Mouse (Mus musculus): Measurements from ENCODE around the gene Tmem159. TPM values are rescaled to one million over a fixed set of nuclear protein-coding genes. Genes with fewer than 3 reads are reported as not detected.

Gene Tmem159
- polyA plus RNA-seq, 1 experiment from 2014 or later = 33.9 TPM

DNA sequence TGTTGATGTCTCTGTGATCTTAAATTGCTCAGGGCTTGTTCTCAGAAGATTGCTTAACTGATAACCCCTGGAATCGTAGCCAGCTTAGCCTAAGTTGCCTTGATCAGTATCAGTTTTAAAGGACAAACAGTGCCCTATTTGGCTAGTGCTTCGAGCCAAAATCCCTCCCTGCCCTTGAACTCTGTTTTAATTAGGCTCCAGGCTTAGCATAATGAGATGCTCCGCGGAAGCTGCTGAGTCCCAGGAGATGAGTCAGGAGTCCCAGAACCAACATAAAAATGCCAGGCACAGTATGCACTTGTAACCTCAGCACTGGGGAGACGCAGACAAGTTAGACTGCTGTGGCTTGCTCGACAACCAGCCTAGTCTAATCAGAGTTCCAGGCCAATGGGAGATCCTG, 15.4 kb downstream of the Tmem159 start:
- Histone ChIP-seq H3K36me3 (ENCODE audit: control insufficient read depth, insufficient read depth, low read length) (peaks cover 7% of the 10 kb centered on the region), H3K27ac (ENCODE audit: low read length) (no peak overlapping the region), H3K9me3 (ENCODE audit: control insufficient read depth, low read depth, low read length) (no peaks in the 10 kb centered on the region), H3K4me3 (ENCODE audit: low read depth, low read length) (no peak overlapping the region), H3K4me1 (ENCODE audit: control insufficient read depth, insufficient read depth, low read length) (no peaks in the 10 kb centered on the region), H3K27me3 (ENCODE audit: control insufficient read depth, insufficient read depth, low read length) (no peaks in the 10 kb centered on the region), H3K9ac (replicated peaks; ENCODE audit: low read depth, low read length) (no peak overlapping the region), H3K4me2 (replicated peaks; ENCODE audit: low read depth, low read length) (no peak overlapping the region)
- 56% methylated on average over 6 of the region's 6 CpGs for WGBS
- no peak for ATAC-seq (ENCODE audit: insufficient number of reproducible peaks, insufficient read depth, low FRiP score, low read depth)

DNA sequence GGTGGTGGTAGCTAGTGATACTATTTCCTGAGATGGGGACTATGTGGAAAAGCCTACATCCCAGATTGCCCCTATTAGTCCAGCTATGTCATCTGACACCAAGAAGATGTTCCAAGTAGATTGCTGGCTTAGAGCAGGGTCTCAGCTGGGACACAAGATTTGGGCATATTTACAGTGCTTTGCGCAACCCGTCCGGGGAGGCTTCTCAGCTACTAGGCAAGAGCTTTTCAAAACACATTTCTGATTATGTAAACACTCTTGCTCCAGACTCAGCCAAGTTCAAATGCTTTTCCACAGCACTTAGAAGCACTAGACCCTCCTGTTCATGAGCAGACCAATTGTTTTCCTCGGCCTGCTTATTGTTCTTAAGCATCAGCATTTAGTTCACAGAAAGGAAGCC, 21.6 kb downstream of the Tmem159 start:
- H3K9me3 ChIP-seq (ENCODE audit: control insufficient read depth, low read depth, low read length) = no peaks in the 10 kb centered on the region
- WGBS = 69% methylated on average over 4 of the region's 4 CpGs
- H3K27me3 ChIP-seq (ENCODE audit: control insufficient read depth, insufficient read depth, low read length) = no peaks in the 10 kb centered on the region
- H3K27ac ChIP-seq (ENCODE audit: low read length) = no peak overlapping the region
- H3K36me3 ChIP-seq (ENCODE audit: control insufficient read depth, insufficient read depth, low read length) = peaks cover 7% of the 10 kb centered on the region
- no peak for ATAC-seq (ENCODE audit: insufficient number of reproducible peaks, insufficient read depth, low FRiP score, low read depth)
- no peak overlapping the region for H3K4me3 ChIP-seq (ENCODE audit: low read depth, low read length)
- H3K9ac ChIP-seq (replicated peaks; ENCODE audit: low read depth, low read length) = no peak overlapping the region
- H3K4me1 ChIP-seq (ENCODE audit: control insufficient read depth, insufficient read depth, low read length) = 0 out of 2 replicates have a peak, but pooled peaks cover 8% of the 10 kb centered on the region
- no peak overlapping the region for H3K4me2 ChIP-seq (replicated peaks; ENCODE audit: low read depth, low read length)

DNA sequence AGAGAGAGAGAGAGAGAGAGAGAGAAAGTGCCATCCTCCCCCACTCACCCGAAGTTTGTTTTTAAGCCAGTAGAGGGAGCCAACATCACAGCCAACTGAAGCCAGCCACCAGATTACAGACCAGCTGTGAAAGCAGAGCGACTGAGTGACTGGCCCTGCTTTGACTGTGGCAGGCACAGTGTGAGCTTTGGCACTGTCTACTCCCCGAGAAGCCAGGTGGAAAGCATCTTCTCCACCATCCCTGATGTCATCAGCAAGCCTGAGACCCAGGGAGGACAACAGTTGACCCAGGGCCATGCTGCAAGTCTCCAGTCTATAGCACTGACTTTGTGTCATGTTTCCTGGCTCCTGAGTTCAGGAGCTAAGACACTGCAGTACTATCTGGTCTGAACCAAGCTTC, 22.7 kb downstream of the Tmem159 start:
- ATAC-seq (ENCODE audit: insufficient number of reproducible peaks, insufficient read depth, low FRiP score, low read depth) = peak; percentile 76; the same call in 1 of the 2 replicates
- Histone ChIP-seq H3K27me3 (ENCODE audit: control insufficient read depth, insufficient read depth, low read length) (no peaks in the 10 kb centered on the region), H3K27ac (ENCODE audit: low read length) (no peak overlapping the region)

DNA sequence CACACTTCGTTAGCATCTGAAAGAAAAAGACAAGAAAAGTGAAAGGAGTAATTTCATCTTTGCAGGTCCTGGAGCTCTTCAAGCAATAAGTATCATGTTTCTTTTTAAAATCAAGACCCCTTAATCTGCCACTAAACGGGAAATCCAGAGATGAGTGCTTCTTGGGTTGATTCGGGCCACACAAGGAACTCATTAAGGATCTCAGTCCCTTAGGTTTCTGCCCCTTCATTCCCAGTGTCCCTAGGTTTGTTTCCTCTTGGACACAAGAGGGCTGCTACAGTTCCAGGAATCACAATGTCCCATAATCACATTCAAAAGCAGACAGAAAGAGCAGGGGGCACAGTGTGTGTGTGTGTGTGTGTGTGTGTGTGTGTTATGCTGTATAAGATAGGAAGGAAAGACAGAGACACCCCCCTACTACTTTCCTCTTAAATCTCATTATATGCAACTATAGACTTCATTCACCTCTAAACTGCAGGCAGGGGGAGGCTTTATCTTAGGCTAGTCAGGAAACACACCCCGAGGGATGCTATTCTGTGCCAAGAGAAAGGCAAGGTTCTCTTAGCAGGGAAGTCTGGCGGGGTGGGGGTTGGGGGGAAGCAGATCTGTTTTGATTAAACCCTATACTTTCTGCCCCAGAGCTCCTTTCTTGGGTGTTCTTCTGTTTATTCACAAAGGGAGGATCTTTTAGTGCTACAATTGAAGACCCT, 25.0 kb downstream of the Tmem159 start:
- no peaks in the 10 kb centered on the region for H3K27me3 ChIP-seq (ENCODE audit: control insufficient read depth, insufficient read depth, low read length)
- no peak overlapping the region for H3K9ac ChIP-seq (replicated peaks; ENCODE audit: low read depth, low read length)
- no peak overlapping the region for H3K27ac ChIP-seq (ENCODE audit: low read length)
- no peaks in the 10 kb centered on the region for H3K36me3 ChIP-seq (ENCODE audit: control insufficient read depth, insufficient read depth, low read length)
- WGBS = 35% methylated on average over 5 of the region's 5 CpGs
- H3K4me2 ChIP-seq (replicated peaks; ENCODE audit: low read depth, low read length) = no peak overlapping the region
- H3K4me1 ChIP-seq (ENCODE audit: control insufficient read depth, insufficient read depth, low read length) = 0 out of 2 replicates have a peak, but pooled peaks cover 8% of the 10 kb centered on the region
- H3K4me3 ChIP-seq (ENCODE audit: low read depth, low read length) = no peak overlapping the region
- no peak for ATAC-seq (ENCODE audit: insufficient number of reproducible peaks, insufficient read depth, low FRiP score, low read depth)
- no peaks in the 10 kb centered on the region for H3K9me3 ChIP-seq (ENCODE audit: control insufficient read depth, low read depth, low read length)

More for the DNA sequence above, 22.7 kb downstream of the Tmem159 start:
- Histone ChIP-seq H3K4me3 (ENCODE audit: low read depth, low read length) (no peak overlapping the region), H3K4me2 (replicated peaks; ENCODE audit: low read depth, low read length) (no peak overlapping the region), H3K9ac (replicated peaks; ENCODE audit: low read depth, low read length) (no peak overlapping the region), H3K4me1 (ENCODE audit: control insufficient read depth, insufficient read depth, low read length) (0 out of 2 replicates have a peak, but pooled peaks cover 8% of the 10 kb centered on the region), H3K9me3 (ENCODE audit: control insufficient read depth, low read depth, low read length) (no peaks in the 10 kb centered on the region), H3K36me3 (ENCODE audit: control insufficient read depth, insufficient read depth, low read length) (peaks cover 7% of the 10 kb centered on the region)
- WGBS = 0% methylated on average over 3 of the region's 3 CpGs

DNA sequence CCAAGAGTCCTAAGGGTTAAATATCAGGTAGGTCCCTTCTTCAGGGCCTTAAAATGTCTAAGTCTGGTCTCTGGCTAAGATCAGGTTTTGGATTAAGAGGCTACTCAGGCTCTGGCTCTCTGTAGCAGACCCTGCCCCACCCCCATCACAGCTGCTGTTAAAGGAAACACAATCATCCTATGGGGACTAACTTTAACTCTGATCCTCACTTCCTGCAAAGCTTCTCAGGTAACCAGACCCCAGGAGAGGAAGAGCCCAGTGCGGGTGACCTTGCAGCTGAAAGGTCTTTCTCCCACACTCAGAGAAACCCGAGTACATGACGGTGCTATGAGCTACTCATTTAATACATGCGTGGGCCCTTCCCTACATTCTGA, 25.5 kb downstream of the Tmem159 start:
- H3K4me3 ChIP-seq (ENCODE audit: low read depth, low read length) = no peak overlapping the region
- H3K9me3 ChIP-seq (ENCODE audit: control insufficient read depth, low read depth, low read length) = no peaks in the 10 kb centered on the region
- 31% methylated on average over 4 of the region's 4 CpGs for WGBS
- H3K4me2 ChIP-seq (replicated peaks; ENCODE audit: low read depth, low read length) = no peak overlapping the region
- no peak overlapping the region for H3K27ac ChIP-seq (ENCODE audit: low read length)
- H3K9ac ChIP-seq (replicated peaks; ENCODE audit: low read depth, low read length) = no peak overlapping the region
- H3K36me3 ChIP-seq (ENCODE audit: control insufficient read depth, insufficient read depth, low read length) = no peaks in the 10 kb centered on the region
- 0 out of 2 replicates have a peak, but pooled peaks cover 8% of the 10 kb centered on the region for H3K4me1 ChIP-seq (ENCODE audit: control insufficient read depth, insufficient read depth, low read length)
- H3K27me3 ChIP-seq (ENCODE audit: control insufficient read depth, insufficient read depth, low read length) = no peaks in the 10 kb centered on the region
- no peak for ATAC-seq (ENCODE audit: insufficient number of reproducible peaks, insufficient read depth, low FRiP score, low read depth)

DNA sequence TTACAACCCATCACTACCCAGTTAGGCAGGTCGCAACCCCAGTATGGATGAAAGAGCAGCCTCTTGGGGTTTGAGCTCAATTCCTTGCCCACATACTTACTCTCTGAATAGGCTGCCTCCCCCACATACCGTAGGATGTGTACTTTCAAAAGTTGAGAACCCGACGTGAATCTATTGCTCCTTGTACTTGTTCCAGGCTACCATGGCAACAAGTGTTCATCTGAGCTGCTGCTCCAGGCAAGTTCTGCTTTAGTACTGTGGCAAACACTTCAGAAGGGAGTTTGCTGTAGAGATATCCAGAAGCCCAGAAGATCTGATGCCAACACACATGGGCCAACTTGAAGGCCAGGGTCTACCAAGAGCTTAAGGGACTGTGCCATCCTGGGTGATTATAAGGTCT, 26.8 kb downstream of the Tmem159 start:
- Histone ChIP-seq H3K4me2 (replicated peaks; ENCODE audit: low read depth, low read length) (no peak overlapping the region), H3K9me3 (ENCODE audit: control insufficient read depth, low read depth, low read length) (no peaks in the 10 kb centered on the region), H3K27me3 (ENCODE audit: control insufficient read depth, insufficient read depth, low read length) (no peaks in the 10 kb centered on the region), H3K4me3 (ENCODE audit: low read depth, low read length) (no peak overlapping the region), H3K36me3 (ENCODE audit: control insufficient read depth, insufficient read depth, low read length) (no peaks in the 10 kb centered on the region), H3K9ac (replicated peaks; ENCODE audit: low read depth, low read length) (no peak overlapping the region), H3K4me1 (ENCODE audit: control insufficient read depth, insufficient read depth, low read length) (0 out of 2 replicates have a peak, but pooled peaks cover 8% of the 10 kb centered on the region), H3K27ac (ENCODE audit: low read length) (no peak overlapping the region)
- 72% methylated on average over 4 of the region's 4 CpGs for WGBS
- no peak for ATAC-seq (ENCODE audit: insufficient number of reproducible peaks, insufficient read depth, low FRiP score, low read depth)

DNA sequence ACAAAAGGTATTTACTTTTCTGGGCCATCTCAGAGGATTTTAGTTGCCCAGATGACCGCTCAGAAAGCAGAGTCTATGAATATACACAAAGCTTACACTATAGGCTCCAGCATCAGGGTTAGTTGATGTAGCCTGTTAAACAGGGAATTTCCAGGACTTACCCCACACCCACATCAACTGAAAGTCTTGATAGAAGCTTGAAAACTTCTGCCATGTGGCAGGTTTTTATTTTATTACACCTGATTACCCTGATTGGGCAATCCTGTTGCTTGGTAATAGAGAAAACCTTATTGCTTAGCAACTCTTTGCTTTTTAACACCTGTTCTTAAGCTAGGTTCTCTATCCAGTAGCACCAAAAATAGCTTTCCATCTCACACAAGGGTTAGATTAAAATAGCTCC, 40.6 kb downstream of the Tmem159 start:
- Histone ChIP-seq H3K4me2 (replicated peaks; ENCODE audit: low read depth, low read length) (no peak overlapping the region), H3K4me1 (ENCODE audit: control insufficient read depth, insufficient read depth, low read length) (no peaks in the 10 kb centered on the region), H3K36me3 (ENCODE audit: control insufficient read depth, insufficient read depth, low read length) (no peaks in the 10 kb centered on the region), H3K27ac (ENCODE audit: low read length) (no peak overlapping the region), H3K27me3 (ENCODE audit: control insufficient read depth, insufficient read depth, low read length) (no peaks in the 10 kb centered on the region), H3K4me3 (ENCODE audit: low read depth, low read length) (no peak overlapping the region), H3K9me3 (ENCODE audit: control insufficient read depth, low read depth, low read length) (no peaks in the 10 kb centered on the region), H3K9ac (replicated peaks; ENCODE audit: low read depth, low read length) (no peak overlapping the region)
- no peak for ATAC-seq (ENCODE audit: insufficient number of reproducible peaks, insufficient read depth, low FRiP score, low read depth)
- 85% methylated on average over 1 of the region's 1 CpGs for WGBS

DNA sequence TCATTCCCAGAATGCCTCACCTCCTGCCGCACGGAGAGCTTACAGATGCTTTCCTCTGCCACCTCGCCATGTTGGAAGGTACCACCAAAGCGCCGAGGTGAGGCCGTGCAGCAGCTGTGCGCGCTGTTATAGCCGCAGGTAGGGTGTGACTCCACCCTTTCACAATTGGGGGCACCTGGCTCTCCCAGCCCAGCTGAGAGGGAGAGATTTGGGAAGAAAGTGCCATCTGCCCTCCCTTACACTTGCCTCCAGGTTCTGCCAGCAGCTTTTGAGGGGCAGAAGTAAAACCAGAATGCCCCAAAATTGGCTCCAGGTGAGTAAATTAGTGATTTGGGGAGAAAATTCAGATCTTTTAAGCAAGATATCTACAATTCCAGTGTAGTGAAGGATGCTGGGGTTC, 43.0 kb downstream of the Tmem159 start, which contains the start of gene Zp2:
Gene Zp2, minus strand, starts transcription at position 101 of the 400 bp plus-strand sequence.
- Histone ChIP-seq H3K9me3 (ENCODE audit: control insufficient read depth, low read depth, low read length) (no peaks in the 10 kb centered on the region), H3K9ac (replicated peaks; ENCODE audit: low read depth, low read length) (no peak within 1 kb of the TSS), H3K4me2 (replicated peaks; ENCODE audit: low read depth, low read length) (no peak within 1 kb of the TSS)

DNA sequence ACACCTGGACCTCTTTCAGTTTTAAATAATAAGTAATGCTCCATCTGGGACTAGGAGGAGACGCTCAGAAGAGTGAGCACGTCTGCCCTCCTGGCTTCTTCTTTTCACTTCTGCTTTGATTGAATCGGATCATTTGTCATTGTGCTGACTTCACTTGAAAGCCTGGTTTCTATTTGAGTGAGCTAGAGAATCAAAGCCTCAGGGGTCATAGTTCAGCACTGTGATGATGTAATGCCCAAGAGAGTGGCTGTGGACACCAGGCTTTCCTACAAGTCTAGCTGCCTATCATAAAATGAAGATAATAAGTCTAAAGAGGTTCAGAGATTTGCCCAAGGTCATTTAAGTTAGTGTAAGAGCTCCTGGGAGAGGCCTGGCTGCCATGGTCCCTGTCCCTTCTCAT, 48.1 kb downstream of the Tmem159 start:
- no peak for ATAC-seq (ENCODE audit: insufficient number of reproducible peaks, insufficient read depth, low FRiP score, low read depth)

More for the DNA sequence above, 43.0 kb downstream of the Tmem159 start, which contains the start of gene Zp2:
- Histone ChIP-seq H3K4me3 (ENCODE audit: low read depth, low read length) (no peak within 1 kb of the TSS), H3K4me1 (ENCODE audit: control insufficient read depth, insufficient read depth, low read length) (no peaks in the 10 kb centered on the region), H3K36me3 (ENCODE audit: control insufficient read depth, insufficient read depth, low read length) (no peaks in the 10 kb centered on the region), H3K27me3 (ENCODE audit: control insufficient read depth, insufficient read depth, low read length) (no peaks in the 10 kb centered on the region), H3K27ac (ENCODE audit: low read length) (no peak within 1 kb of the TSS)
- ATAC-seq (ENCODE audit: insufficient number of reproducible peaks, insufficient read depth, low FRiP score, low read depth) = no peak
- WGBS = 63% methylated on average over 9 of the region's 9 CpGs

More for the DNA sequence above, 48.1 kb downstream of the Tmem159 start:
- no peaks in the 10 kb centered on the region for H3K36me3 ChIP-seq (ENCODE audit: control insufficient read depth, insufficient read depth, low read length)
- H3K4me3 ChIP-seq (ENCODE audit: low read depth, low read length) = no peak overlapping the region
- no peak overlapping the region for H3K9ac ChIP-seq (replicated peaks; ENCODE audit: low read depth, low read length)
- no peaks in the 10 kb centered on the region for H3K27me3 ChIP-seq (ENCODE audit: control insufficient read depth, insufficient read depth, low read length)
- WGBS = 16% methylated on average over 3 of the region's 3 CpGs
- no peaks in the 10 kb centered on the region for H3K9me3 ChIP-seq (ENCODE audit: control insufficient read depth, low read depth, low read length)
- no peaks in the 10 kb centered on the region for H3K4me1 ChIP-seq (ENCODE audit: control insufficient read depth, insufficient read depth, low read length)
- no peak overlapping the region for H3K4me2 ChIP-seq (replicated peaks; ENCODE audit: low read depth, low read length)
- H3K27ac ChIP-seq (ENCODE audit: low read length) = no peak overlapping the region

Data from stomach, embryonic 14.5 days (tissue).